Mouse (Mus musculus) forebrain, postnatal 0 days (tissue): ENCODE measurements around the gene BC004004. TPM values are rescaled to one million over a fixed set of nuclear protein-coding genes. Genes with fewer than 3 reads are reported as not detected.
"Not testable (repeated sequence)": the region's sequence is repeated elsewhere in the genome, so short reads cannot be mapped to it uniquely, and the experiment has no call there.

ENCODE experiments used
- ATAC-seq: fragments of 200-750 bp; cut with Nextera tagmentation; 2 replicates; pipeline ENCODE4 v1.8.0; 2017; ENCODE audit warnings: mild to moderate bottlenecking, moderate library complexity
- DNase-seq: peaks from one replicate; pipeline ENCODE4 v3.0.0-alpha.2; 2015
- H3K27ac ChIP-seq: fragments of 300-500 bp; sonication (generic); 2 replicates; pipeline ENCODE4 v1.5.1; 2014; ENCODE audit warnings: low read depth, mild to moderate bottlenecking, antibody characterized with exemption, low read length, moderate library complexity, mixed read lengths
- H3K27me3 ChIP-seq: fragments of 300-500 bp; sonication (generic); 2 replicates; pipeline ENCODE4 v1.6.1; 2014; ENCODE audit warnings: mild to moderate bottlenecking, low read length, mixed read lengths; ENCODE audit not compliant: insufficient read depth
- H3K36me3 ChIP-seq: fragments of 300-500 bp; sonication (generic); 2 replicates; pipeline ENCODE4 v1.6.1; 2014; ENCODE audit warnings: mild to moderate bottlenecking, moderate library complexity; ENCODE audit not compliant: insufficient read depth
- H3K4me1 ChIP-seq: fragments of 300-500 bp; sonication (generic); 2 replicates; pipeline ENCODE4 v1.6.1; 2014; ENCODE audit warnings: antibody characterized with exemption; ENCODE audit not compliant: insufficient read depth
- H3K4me2 ChIP-seq: fragments of 300-500 bp; sonication (generic); 2 replicates; pipeline ENCODE4 v1.6.1; 2014; ENCODE audit warnings: low read depth, mild to moderate bottlenecking, moderate library complexity
- H3K4me3 ChIP-seq: fragments of 300-500 bp; sonication (generic); 2 replicates; pipeline ENCODE4 v1.5.1; 2014; ENCODE audit warnings: low read depth, low read length, mixed read lengths
- H3K9ac ChIP-seq: fragments of 300-500 bp; sonication (generic); 2 replicates; pipeline ENCODE4 v1.6.1; 2014; ENCODE audit warnings: mild to moderate bottlenecking
- H3K9me3 ChIP-seq: fragments of 300-500 bp; sonication (generic); 2 replicates; pipeline ENCODE4 v1.6.1; 2016; ENCODE audit warnings: low read length
- CTCF ChIP-seq: sonication (generic); IDR thresholded peaks from 2 replicates; pipeline ENCODE4 v1.5.1; 2016; ENCODE audit warnings: antibody characterized with exemption, control low read depth, low read depth
- WGBS: fragments of 180-500 bp; shearing (Covaris S2); extraction: QIAGEN DNeasy Blood & Tissue Kit; methylation state at CpG from one replicate; pipeline ENCODE4 v1.1.7; 2014; 5-methylcytosine and 5-hydroxymethylcytosine counted together
- polyA plus RNA-seq: library from polyadenylated mRNA; unstranded; fragments of >200 nt; fragmentation: Nextera tagmentation; extraction: Ambion mirVana; gene quantifications from 2 replicates; pipeline ENCODE4 v1.2.1, GENCODE M21; 2015
- total RNA-seq: library from RNA; depleted of rRNA; stranded (reverse); fragments of >200 nt; gene quantifications from 2 replicates; pipeline ENCODE4 v1.2.3, GENCODE M21; 2014

Gene BC004004
- total and polyA plus RNA-seq, 2 experiments from 2014 or later, result 128 to 153 TPM

- peak overlapping the region; percentile 93 for H3K4me2 ChIP-seq
- H3K4me1 ChIP-seq, result peaks cover 13% of the 10 kb centered on the region
- WGBS, result 2% methylated on average over 23 of the region's 23 CpGs
- no peaks in the 10 kb centered on the region for H3K27me3 ChIP-seq
- H3K4me3 ChIP-seq, result peak overlapping the region; percentile 70
- no peaks in the 10 kb centered on the region for H3K9me3 ChIP-seq
- ATAC-seq (peak; percentile 21), DNase-seq (no peak)
- peak overlapping the region; percentile 45; the same call in 1 of the 2 replicates for H3K27ac ChIP-seq
- H3K9ac ChIP-seq, result peak overlapping the region; percentile 67
- H3K36me3 ChIP-seq, result no peaks in the 10 kb centered on the region
- TF ChIP-seq CTCF, result no peak
These were observed 30.1 kb upstream of the BC004004 start for GRCm38 (mm10) chr17:29238421-29238945.

GRCm38 (mm10) chr17:29244912-29245311, 23.7 kb upstream of the BC004004 start:
- Histone ChIP-seq H3K4me2 (no peak overlapping the region), H3K27ac (no peak overlapping the region), H3K9me3 (no peaks in the 10 kb centered on the region), H3K4me1 (no peaks in the 10 kb centered on the region), H3K27me3 (no peaks in the 10 kb centered on the region), H3K9ac (no peak overlapping the region), H3K36me3 (0 out of 2 replicates have a peak, but pooled peaks cover 7% of the 10 kb centered on the region), H3K4me3 (no peak overlapping the region)
- ATAC-seq (no peak), DNase-seq (no peak)
- 30% methylated on average over 11 of the region's 12 CpGs for WGBS
- TF ChIP-seq CTCF, result no peak

- Histone ChIP-seq H3K9me3 (no peaks in the 10 kb centered on the region), H3K27ac (no peak overlapping the region), H3K4me1 (no peaks in the 10 kb centered on the region), H3K9ac (no peak overlapping the region), H3K27me3 (no peaks in the 10 kb centered on the region), H3K4me3 (no peak overlapping the region), H3K4me2 (no peak overlapping the region), H3K36me3 (0 out of 2 replicates have a peak, but pooled peaks cover 14% of the 10 kb centered on the region)
- TF ChIP-seq CTCF, result no peak
- ATAC-seq, result peak; percentile 54; the same call in 1 of the 2 replicates
- 34% methylated on average over 7 of the region's 7 CpGs for WGBS
- DNase-seq, result no peak
These were observed 22.9 kb upstream of the BC004004 start for GRCm38 (mm10) chr17:29245725-29246124.

GRCm38 (mm10) chr17:29246602-29247001, 22.0 kb upstream of the BC004004 start:
- no peak overlapping the region for H3K4me2 ChIP-seq
- H3K27ac ChIP-seq, result no peak overlapping the region
- no peaks in the 10 kb centered on the region for H3K9me3 ChIP-seq
- H3K4me3 ChIP-seq, result no peak overlapping the region
- DNase-seq (peak; percentile 92), ATAC-seq (peak; percentile 77)
- no peaks in the 10 kb centered on the region for H3K4me1 ChIP-seq
- no peak overlapping the region for H3K9ac ChIP-seq
- no peaks in the 10 kb centered on the region for H3K27me3 ChIP-seq
- whole genome bisulfite sequencing, result 23% methylated on average over 5 of the region's 5 CpGs
- peak; percentile 94 for TF ChIP-seq CTCF
- H3K36me3 ChIP-seq, result peaks cover 23% of the 10 kb centered on the region

- no peak for TF ChIP-seq CTCF
- Histone ChIP-seq H3K9me3 (no peaks in the 10 kb centered on the region), H3K9ac (no peak overlapping the region), H3K27ac (no peak overlapping the region), H3K27me3 (no peaks in the 10 kb centered on the region), H3K4me3 (no peak overlapping the region), H3K4me1 (no peaks in the 10 kb centered on the region), H3K4me2 (no peak overlapping the region), H3K36me3 (peaks cover 23% of the 10 kb centered on the region)
- 66% methylated on average over 13 of the region's 13 CpGs for WGBS
- ATAC-seq, result no peak
- no peak for DNase-seq
These were observed 20.7 kb upstream of the BC004004 start for GRCm38 (mm10) chr17:29247881-29248280.

- peak; percentile 41 for DNase-seq
These were observed 19.1 kb upstream of the BC004004 start for GRCm38 (mm10) chr17:29249512-29249911.

GRCm38 (mm10) chr17:29251006-29251405, 17.6 kb upstream of the BC004004 start:
- peaks cover 31% of the 10 kb centered on the region for H3K36me3 ChIP-seq
- 79% methylated on average over 14 of the region's 14 CpGs for WGBS
- not testable (repeated sequence) for H3K9ac ChIP-seq, H3K27ac ChIP-seq, H3K9me3 ChIP-seq, H3K4me3 ChIP-seq, DNase-seq, H3K4me1 ChIP-seq, ATAC-seq, H3K4me2 ChIP-seq, H3K27me3 ChIP-seq

More at GRCm38 (mm10) chr17:29249512-29249911, 19.1 kb upstream of the BC004004 start:
- no peaks in the 10 kb centered on the region for H3K9me3 ChIP-seq
- H3K36me3 ChIP-seq, result peaks cover 23% of the 10 kb centered on the region
- peak; percentile 49 for TF ChIP-seq CTCF
- WGBS, result 60% methylated on average over 9 of the region's 9 CpGs
- H3K27ac ChIP-seq, result no peak overlapping the region
- no peak overlapping the region for H3K4me2 ChIP-seq
- H3K9ac ChIP-seq, result no peak overlapping the region
- no peaks in the 10 kb centered on the region for H3K27me3 ChIP-seq
- no peak overlapping the region for H3K4me3 ChIP-seq
- no peak for ATAC-seq
- no peaks in the 10 kb centered on the region for H3K4me1 ChIP-seq
